Mouse (Mus musculus) cerebellum, postnatal 25 days (tissue): ENCODE results near the gene Supt4a.

Experiments used
- DNase-seq, 2 experiments: peaks; one replicate each; pipeline ENCODE4 v3.0.0; 2021; ENCODE audit warnings: mixed read lengths in 2 of 2

Supt4a gene

GRCm38 (mm10) chr11:87752307-87752706 lies 15.0 kb downstream of the Supt4a start:
- DNase-seq: no peak

DNA sequence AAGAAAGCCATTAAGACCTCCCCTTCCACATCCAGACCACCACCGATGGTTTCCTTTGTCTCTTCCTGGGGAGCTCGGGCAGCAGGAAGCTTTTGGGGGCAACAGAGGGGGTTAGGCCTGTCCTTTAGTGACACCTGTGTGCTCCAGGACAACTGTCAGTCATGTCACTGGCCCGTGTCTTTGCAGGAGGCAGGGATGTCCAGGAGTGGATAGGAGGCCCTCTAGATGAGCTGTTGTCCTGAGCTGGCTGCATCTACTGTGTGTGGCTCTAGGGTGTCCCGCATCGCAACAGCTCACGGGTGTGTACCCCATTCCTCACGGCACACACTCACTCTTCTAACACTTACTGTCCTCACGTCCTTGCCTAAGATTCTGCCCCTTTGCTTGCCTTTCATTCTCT lies 15.9 kb downstream of the Supt4a start:
- no peak for DNase-seq

- DNase-seq: no peak
Observed at GRCm38 (mm10) chr11:87753891-87754501, 16.6 kb downstream of the Supt4a start.

- DNase-seq: no peak
Observed at GRCm38 (mm10) chr11:87754603-87755002, 17.3 kb downstream of the Supt4a start.

GRCm38 (mm10) chr11:87755360-87756017 lies 18.1 kb downstream of the Supt4a start:
- no peak for DNase-seq

DNA sequence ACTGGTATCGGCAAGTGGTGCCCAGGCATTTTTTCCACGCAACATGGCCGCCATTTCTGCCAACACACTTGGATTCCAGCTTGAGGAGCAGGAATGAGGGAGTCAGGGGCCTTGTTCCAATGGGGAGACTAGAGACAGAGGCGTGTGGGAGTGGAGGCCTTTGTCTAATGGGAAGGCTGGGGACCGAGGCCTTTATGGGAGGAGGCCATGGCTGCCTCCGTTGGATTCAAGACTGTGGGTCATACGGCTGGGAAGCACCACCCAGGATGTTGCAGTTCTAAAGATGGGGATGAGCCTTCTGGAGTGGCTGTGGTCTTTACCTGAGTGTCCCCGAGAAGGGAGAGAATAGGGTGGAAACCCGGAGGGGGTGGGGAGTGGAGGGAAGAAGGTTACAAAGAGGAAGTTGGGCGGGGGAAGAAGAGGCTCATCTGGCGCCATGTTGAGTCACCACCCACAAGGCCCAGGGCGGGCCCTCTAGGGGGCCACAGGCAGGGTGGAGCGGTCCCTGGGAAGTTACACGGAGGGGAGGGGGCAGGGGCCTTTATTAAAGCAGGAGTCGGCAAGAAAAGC lies 19.0 kb downstream of the Supt4a start:
- DNase-seq: no peak

DNA sequence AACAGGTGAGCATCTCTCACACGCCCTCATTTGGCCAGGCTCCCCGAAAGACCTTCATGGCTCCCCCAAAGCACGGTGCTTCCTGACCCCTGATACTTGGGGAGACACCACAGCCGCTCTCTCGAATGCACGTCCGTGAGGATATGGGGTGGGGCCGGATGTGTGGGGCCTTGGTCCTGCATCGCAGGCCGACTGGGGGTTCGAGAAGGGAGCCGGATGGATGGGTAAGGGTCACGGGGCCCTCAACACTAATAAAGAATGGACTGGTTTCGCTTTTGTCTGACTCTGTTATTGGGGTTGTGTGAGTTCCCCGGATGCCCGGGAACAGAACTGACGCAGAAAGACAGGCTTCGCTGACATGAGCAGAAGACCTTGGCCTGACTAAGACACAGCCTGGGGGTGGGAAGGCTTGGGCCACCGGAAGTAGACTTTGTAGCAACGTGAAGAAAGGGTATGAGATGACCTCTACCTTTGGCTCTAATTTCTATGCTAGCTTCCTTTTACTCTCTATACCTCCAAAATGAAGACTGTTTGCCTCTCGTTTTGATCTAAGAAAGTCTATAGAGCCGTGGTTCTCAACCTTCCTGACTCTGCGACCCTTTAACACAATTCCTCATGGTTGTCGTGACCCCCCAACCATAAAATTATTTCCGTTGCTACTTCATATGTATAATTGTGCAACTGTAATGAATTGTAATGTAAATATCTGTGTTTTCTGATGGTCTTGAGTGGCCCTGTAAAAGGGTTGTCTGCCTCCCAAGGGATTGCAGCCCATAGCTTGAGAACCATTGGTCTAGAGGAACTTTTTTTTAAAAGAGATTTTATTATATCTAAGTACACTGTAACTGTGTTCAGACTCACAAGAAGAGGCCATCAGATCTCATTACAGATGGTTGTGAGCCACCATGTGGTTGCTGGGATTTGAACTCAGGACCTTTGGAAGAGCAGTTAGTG lies 19.9 kb downstream of the Supt4a start:
- DNase-seq: no peak

GRCm38 (mm10) chr11:87758161-87758911 lies 21.0 kb downstream of the Supt4a start:
- DNase-seq: no peak

- no peak for DNase-seq
Observed at GRCm38 (mm10) chr11:87758957-87759608, 21.7 kb downstream of the Supt4a start.

DNA sequence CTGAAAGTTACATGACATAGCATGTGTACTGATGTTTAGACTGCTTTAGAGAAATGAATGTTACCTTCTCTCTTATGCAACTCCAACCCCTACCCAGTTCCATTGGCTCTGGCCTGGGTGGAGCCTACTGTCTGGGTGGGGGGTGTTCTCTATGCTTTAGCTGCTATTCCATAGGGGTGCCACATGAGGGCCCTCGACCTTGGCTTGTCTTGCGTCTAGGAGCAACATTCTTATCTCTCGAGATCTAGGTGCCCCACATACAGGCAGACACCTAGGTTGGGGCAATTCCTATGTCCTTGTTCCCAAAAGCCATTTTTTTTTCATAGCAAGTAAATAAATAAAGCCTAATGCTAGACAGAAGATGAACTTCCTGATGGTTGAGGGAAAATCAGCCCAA lies 22.3 kb downstream of the Supt4a start:
- peak; percentile 43 to 63 for DNase-seq

DNA sequence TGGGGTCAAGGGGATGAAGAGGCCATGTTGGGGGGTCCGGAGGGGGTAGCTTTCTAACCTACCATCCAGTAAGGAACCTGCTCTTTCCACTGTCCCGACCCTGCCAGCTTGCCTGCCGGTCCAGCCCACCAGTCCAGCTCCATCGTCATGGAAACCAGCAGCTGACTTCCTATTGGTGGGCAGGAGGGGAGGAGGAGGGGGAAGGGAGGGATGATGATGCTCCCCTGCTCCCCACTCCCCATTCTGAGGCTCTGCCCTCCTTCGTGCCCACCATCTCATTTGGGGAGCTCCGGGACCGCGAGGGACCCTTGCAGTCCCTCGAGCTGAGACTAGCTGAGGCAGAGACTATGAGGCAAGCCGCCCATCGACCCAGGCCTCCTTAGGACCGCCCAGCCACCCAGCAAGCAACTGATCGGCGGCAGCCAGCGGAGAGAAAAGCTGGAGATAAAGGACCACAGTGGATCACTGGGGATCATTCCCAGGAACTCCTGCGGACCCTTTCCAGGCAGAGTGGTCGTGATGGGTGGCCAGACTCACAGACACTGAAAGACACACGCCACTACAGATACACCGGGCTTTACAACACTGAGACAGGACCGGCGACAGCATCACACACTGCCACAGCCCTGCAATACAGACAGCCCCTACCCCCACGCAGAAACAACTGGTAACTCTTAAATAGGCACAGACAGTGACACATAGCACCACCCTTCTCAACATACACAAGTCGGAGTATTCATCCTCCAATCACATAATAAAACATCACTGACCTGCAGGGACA lies 23.1 kb downstream of the Supt4a start, which contains the start of gene Tspoap1:
Gene Tspoap1, plus strand, starts transcription at position 241 of the 781 bp plus-strand sequence.
- peak; percentile 76 to 81 for DNase-seq

GRCm38 (mm10) chr11:87761181-87761721 lies 23.9 kb downstream of the Supt4a start:
- DNase-seq: peak; percentile 55 to 70

DNA sequence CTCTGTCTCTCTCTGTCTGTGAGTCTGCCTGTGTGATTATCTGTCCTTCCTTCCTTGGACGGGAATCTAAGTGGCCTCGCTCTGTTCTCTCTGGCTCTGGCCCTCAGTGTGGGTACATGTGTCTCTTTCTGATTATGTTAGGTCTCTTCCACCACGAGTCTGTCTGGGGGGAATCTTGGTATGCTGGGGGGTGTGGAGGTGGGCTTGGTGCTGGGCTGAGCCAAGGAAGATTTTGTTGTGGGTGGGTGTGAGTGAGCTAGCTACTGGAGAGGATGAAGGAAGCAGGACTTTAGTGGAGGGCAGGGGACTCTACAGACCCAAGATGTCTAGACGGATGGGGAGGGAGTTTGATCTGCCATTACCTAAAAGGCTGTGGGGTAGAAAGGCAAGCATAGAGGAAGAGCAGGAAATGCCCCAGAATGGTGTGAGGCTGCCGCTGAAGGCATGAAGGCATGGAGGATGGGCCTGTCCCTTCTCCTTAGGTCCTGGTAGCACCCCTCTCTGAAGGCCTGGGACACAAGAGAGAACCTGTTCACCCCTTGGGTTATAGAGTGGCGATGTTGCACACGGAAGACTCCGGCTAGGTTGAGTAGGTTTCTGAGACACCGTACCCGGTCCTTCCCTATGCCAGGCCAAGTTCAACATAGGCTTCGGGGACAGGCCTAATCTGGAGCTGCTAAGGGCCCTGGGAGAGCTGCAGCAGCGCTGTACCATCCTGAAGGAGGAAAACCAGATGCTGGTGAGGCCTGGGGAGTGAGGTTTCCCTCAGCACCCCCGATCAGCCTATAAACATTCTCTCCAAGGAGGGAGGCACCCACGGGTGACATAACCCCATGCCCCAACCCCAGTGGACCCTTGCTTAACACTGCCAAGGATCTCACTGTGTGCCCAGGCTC lies 24.7 kb downstream of the Supt4a start:
- DNase-seq: peak in 1 of 2 experiments; percentile 39

- DNase-seq: peak; percentile 60 to 63
Observed at GRCm38 (mm10) chr11:87762702-87763385, 25.5 kb downstream of the Supt4a start.

DNA sequence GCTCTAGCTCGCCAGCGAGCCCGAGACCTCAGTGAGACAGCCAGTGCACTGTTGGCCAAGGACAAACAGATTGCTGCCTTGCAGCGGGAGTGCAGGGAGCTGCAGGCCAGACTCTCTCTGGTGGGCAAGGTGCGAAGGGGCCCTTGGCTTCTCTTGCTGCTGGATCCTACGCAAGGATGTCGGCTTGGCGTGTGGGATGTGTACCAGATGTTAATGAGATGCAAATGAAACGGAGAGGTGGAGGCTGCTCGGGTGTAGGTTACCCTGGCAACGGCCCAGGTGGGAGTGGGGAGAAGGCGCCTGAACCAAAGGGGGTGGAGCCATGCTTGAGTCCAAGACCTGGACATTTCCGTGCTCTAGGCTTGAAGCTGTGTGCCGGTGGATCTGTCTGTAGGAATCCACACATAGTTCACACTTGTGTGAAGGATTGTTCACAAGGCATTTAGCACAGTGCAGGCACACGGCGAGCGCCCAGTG lies 26.2 kb downstream of the Supt4a start:
- peak; percentile 85 to 87 for DNase-seq

- DNase-seq: peak; percentile 81 to 84
Observed at GRCm38 (mm10) chr11:87763988-87764876, 26.9 kb downstream of the Supt4a start.

GRCm38 (mm10) chr11:87768745-87769144 lies 31.4 kb downstream of the Supt4a start:
- no peak for DNase-seq

- peak; percentile 83 to 90 for DNase-seq
Observed at GRCm38 (mm10) chr11:87770989-87771388, 33.6 kb downstream of the Supt4a start.
